Mouse (Mus musculus) lung, adult 2 months (tissue): ENCODE measurements around the gene Cfap54.

Experiments used
- CTCF ChIP-seq: fragments of 200-500 bp; IDR thresholded peaks from 2 replicates; pipeline ENCODE4 v1.5.1; 2011; ENCODE audit warnings: mild to moderate bottlenecking, low read length, control low read depth; ENCODE audit not compliant: insufficient read depth
- POLR2A ChIP-seq: fragments of 200-500 bp; IDR thresholded peaks from 2 replicates; pipeline ENCODE4 v1.6.1; 2011; ENCODE audit warnings: low read depth, mild to moderate bottlenecking, control low read depth, low read length, borderline replicate concordance; ENCODE audit errors: extremely low read depth

DNA sequence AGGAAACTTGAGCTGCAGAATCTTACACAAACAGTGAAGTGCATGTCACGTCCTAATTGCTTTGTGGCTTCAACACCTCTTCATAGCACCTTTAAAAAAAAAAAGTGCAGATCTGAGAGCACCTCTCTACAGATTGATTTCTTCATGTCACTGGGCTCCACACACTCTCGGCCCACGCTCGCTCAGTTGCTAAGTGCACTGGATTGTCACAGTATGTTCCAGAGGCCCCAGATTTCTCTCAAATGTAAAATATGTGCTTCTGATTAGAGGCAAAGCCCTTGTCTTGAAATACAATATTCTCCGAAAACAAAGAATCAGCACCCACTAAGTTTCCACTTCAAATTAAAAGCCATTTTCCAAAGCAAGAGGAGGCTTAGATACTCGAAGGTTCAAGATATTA lies 22.9 kb upstream of the Cfap54 start:
- TF ChIP-seq POLR2A: no peak
- no peak for TF ChIP-seq CTCF
